Mouse (Mus musculus): Measurements from ENCODE around the gene Atp11c. TPM values are rescaled to one million over a fixed set of nuclear protein-coding genes. Genes with fewer than 3 reads are reported as not detected.

The Atp11c gene
- polyA plus RNA-seq, 1 experiment from 2014 or later, result 18.1 TPM

- no peaks in the 10 kb centered on the region for H3K36me3 ChIP-seq (ENCODE audit: control insufficient read depth, insufficient read depth, low read length)
- no peak overlapping the region for H3K27ac ChIP-seq (replicated peaks; ENCODE audit: low read depth, low read length)
- H3K27me3 ChIP-seq (ENCODE audit: control insufficient read depth, insufficient read depth, low read length), result no peaks in the 10 kb centered on the region
- DNase-seq (no peak), ATAC-seq (ENCODE audit: low FRiP score, low TSS enrichment) (no peak)
- no peaks in the 10 kb centered on the region for H3K4me1 ChIP-seq (ENCODE audit: control insufficient read depth, insufficient read depth, low read length)
- no peak overlapping the region for H3K4me3 ChIP-seq (replicated peaks; ENCODE audit: low read depth, low read length)
- H3K9me3 ChIP-seq (ENCODE audit: control insufficient read depth, low read length), result no peaks in the 10 kb centered on the region; the same call in 1 of the 2 replicates
- no peak overlapping the region for H3K4me2 ChIP-seq (ENCODE audit: low read length)
- H3K9ac ChIP-seq (replicated peaks; ENCODE audit: low read length), result no peak overlapping the region
Measured at GRCm38 (mm10) chrX:60345447-60345846, 247.1 kb downstream of the Atp11c start.

- no peak overlapping the region for H3K9ac ChIP-seq (replicated peaks; ENCODE audit: low read length)
- DNase-seq, result no peak
- H3K9me3 ChIP-seq (ENCODE audit: control insufficient read depth, low read length), result no peaks in the 10 kb centered on the region; the same call in 1 of the 2 replicates
- H3K36me3 ChIP-seq (ENCODE audit: control insufficient read depth, insufficient read depth, low read length), result no peaks in the 10 kb centered on the region
- H3K27ac ChIP-seq (replicated peaks; ENCODE audit: low read depth, low read length), result no peak overlapping the region
- no peaks in the 10 kb centered on the region for H3K4me1 ChIP-seq (ENCODE audit: control insufficient read depth, insufficient read depth, low read length)
- WGBS, result 84% methylated on average over 4 of the region's 4 CpGs
- H3K27me3 ChIP-seq (ENCODE audit: control insufficient read depth, insufficient read depth, low read length), result no peaks in the 10 kb centered on the region
- no peak for ATAC-seq (ENCODE audit: low FRiP score, low TSS enrichment)
- H3K4me2 ChIP-seq (ENCODE audit: low read length), result no peak overlapping the region
- H3K4me3 ChIP-seq (replicated peaks; ENCODE audit: low read depth, low read length), result no peak overlapping the region
Measured at GRCm38 (mm10) chrX:60344991-60345390, 247.5 kb downstream of the Atp11c start.

DNA sequence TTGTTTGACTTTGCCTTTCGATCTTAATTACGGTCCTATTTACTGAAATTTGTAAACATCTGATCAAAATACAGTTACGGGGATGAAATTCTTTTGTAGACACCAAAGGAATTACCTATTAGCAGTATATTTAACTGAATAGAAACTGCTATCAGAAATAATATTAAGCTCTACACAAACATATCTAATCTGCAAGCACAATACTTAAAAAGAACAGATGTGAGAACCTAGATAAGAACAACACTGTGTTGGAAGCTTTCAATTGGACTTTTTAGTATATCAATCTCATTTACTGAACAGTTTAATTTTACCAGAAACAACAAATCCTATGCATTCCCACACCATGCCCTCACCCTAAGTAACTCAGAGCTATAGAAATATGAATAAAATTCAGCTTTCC lies 262.8 kb downstream of the Atp11c start:
- H3K9me3 ChIP-seq (ENCODE audit: control insufficient read depth, low read length), result no peaks in the 10 kb centered on the region
- H3K4me2 ChIP-seq (ENCODE audit: low read length), result no peak overlapping the region
- no peaks in the 10 kb centered on the region for H3K4me1 ChIP-seq (ENCODE audit: control insufficient read depth, insufficient read depth, low read length)
- ATAC-seq (ENCODE audit: low FRiP score, low TSS enrichment) (no peak), DNase-seq (no peak)
- no peak overlapping the region for H3K27ac ChIP-seq (replicated peaks; ENCODE audit: low read depth, low read length)
- H3K4me3 ChIP-seq (replicated peaks; ENCODE audit: low read depth, low read length), result no peak overlapping the region
- no peak overlapping the region for H3K9ac ChIP-seq (replicated peaks; ENCODE audit: low read length)
- no peaks in the 10 kb centered on the region for H3K36me3 ChIP-seq (ENCODE audit: control insufficient read depth, insufficient read depth, low read length)
- WGBS, result 96% methylated on average over 3 of the region's 3 CpGs
- no peaks in the 10 kb centered on the region for H3K27me3 ChIP-seq (ENCODE audit: control insufficient read depth, insufficient read depth, low read length)

- Histone ChIP-seq H3K4me2 (ENCODE audit: low read length) (no peak overlapping the region), H3K4me1 (ENCODE audit: control insufficient read depth, insufficient read depth, low read length) (no peaks in the 10 kb centered on the region), H3K9ac (replicated peaks; ENCODE audit: low read length) (no peak overlapping the region), H3K9me3 (ENCODE audit: control insufficient read depth, low read length) (no peaks in the 10 kb centered on the region), H3K27me3 (ENCODE audit: control insufficient read depth, insufficient read depth, low read length) (no peaks in the 10 kb centered on the region), H3K4me3 (replicated peaks; ENCODE audit: low read depth, low read length) (no peak overlapping the region), H3K36me3 (ENCODE audit: control insufficient read depth, insufficient read depth, low read length) (no peaks in the 10 kb centered on the region), H3K27ac (replicated peaks; ENCODE audit: low read depth, low read length) (no peak overlapping the region)
- no peak for DNase-seq
- no peak for ATAC-seq (ENCODE audit: low FRiP score, low TSS enrichment)
- 89% methylated on average over 4 of the region's 4 CpGs for WGBS
Measured at GRCm38 (mm10) chrX:60321321-60321720, 271.2 kb downstream of the Atp11c start.

DNA sequence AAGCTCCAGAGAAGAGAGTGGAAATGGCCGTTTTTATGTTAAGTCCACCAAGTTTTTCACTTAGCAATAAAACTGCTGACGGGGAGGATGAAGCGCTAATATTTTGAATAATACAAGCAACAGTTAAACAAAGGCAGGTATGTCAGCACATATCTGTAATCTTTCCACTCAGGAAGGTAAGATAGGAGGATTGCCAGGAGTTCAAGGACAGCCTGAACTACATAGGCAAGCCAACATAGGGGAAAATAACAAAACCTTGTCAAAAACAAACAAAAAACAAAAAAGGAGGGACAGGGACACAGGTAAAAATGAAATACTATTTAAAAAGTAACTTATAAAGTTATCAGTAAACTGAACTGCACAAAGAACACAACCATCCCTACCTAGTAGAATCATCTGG lies 274.8 kb downstream of the Atp11c start:
- Histone ChIP-seq H3K36me3 (ENCODE audit: control insufficient read depth, insufficient read depth, low read length) (no peaks in the 10 kb centered on the region), H3K9me3 (ENCODE audit: control insufficient read depth, low read length) (no peaks in the 10 kb centered on the region), H3K4me1 (ENCODE audit: control insufficient read depth, insufficient read depth, low read length) (no peaks in the 10 kb centered on the region), H3K27ac (replicated peaks; ENCODE audit: low read depth, low read length) (no peak overlapping the region), H3K4me3 (replicated peaks; ENCODE audit: low read depth, low read length) (no peak overlapping the region), H3K4me2 (ENCODE audit: low read length) (no peak overlapping the region), H3K27me3 (ENCODE audit: control insufficient read depth, insufficient read depth, low read length) (no peaks in the 10 kb centered on the region), H3K9ac (replicated peaks; ENCODE audit: low read length) (no peak overlapping the region)
- 89% methylated on average over 3 of the region's 3 CpGs for WGBS
- DNase-seq (no peak), ATAC-seq (ENCODE audit: low FRiP score, low TSS enrichment) (no peak)

DNA sequence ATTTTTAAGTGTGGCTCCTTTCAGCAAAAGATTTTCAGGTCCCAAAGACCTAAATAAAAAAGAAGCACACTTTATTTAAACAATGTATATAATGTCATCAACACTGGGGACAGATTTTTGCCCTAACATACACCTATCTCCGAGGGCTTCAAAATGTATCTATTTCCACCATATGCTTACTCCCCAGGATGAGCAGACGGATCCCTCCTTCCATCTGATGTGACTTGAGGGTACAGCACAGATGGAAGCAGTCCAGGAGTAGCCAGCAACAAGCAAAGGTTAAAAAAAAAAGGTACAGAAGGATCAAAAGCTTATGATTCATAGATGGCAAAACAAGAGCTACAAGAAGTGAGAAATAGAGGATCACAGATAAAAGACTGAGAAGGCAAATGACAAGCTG lies 300.2 kb downstream of the Atp11c start:
- ATAC-seq (ENCODE audit: low FRiP score, low TSS enrichment) (no peak), DNase-seq (no peak)
- H3K27ac ChIP-seq (replicated peaks; ENCODE audit: low read depth, low read length), result no peak overlapping the region
- WGBS, result 78% methylated on average over 2 of the region's 2 CpGs
- H3K4me1 ChIP-seq (ENCODE audit: control insufficient read depth, insufficient read depth, low read length), result no peaks in the 10 kb centered on the region
- H3K9me3 ChIP-seq (ENCODE audit: control insufficient read depth, low read length), result no peaks in the 10 kb centered on the region
- H3K4me3 ChIP-seq (replicated peaks; ENCODE audit: low read depth, low read length), result no peak overlapping the region
- H3K27me3 ChIP-seq (ENCODE audit: control insufficient read depth, insufficient read depth, low read length), result no peaks in the 10 kb centered on the region
- 0 out of 2 replicates have a peak, but pooled peaks cover 2% of the 10 kb centered on the region for H3K36me3 ChIP-seq (ENCODE audit: control insufficient read depth, insufficient read depth, low read length)
- no peak overlapping the region for H3K4me2 ChIP-seq (ENCODE audit: low read length)
- no peak overlapping the region for H3K9ac ChIP-seq (replicated peaks; ENCODE audit: low read length)

- Histone ChIP-seq H3K27me3 (ENCODE audit: control insufficient read depth, insufficient read depth, low read length) (no peaks in the 10 kb centered on the region), H3K4me3 (replicated peaks; ENCODE audit: low read depth, low read length) (no peak overlapping the region), H3K4me1 (ENCODE audit: control insufficient read depth, insufficient read depth, low read length) (no peaks in the 10 kb centered on the region), H3K36me3 (ENCODE audit: control insufficient read depth, insufficient read depth, low read length) (0 out of 2 replicates have a peak, but pooled peaks cover 3% of the 10 kb centered on the region), H3K4me2 (ENCODE audit: low read length) (no peak overlapping the region), H3K9me3 (ENCODE audit: control insufficient read depth, low read length) (no peaks in the 10 kb centered on the region), H3K27ac (replicated peaks; ENCODE audit: low read depth, low read length) (no peak overlapping the region), H3K9ac (replicated peaks; ENCODE audit: low read length) (no peak overlapping the region)
- ATAC-seq (ENCODE audit: low FRiP score, low TSS enrichment) (no peak), DNase-seq (no peak)
Measured at GRCm38 (mm10) chrX:60255346-60255745, 337.2 kb downstream of the Atp11c start.

DNA sequence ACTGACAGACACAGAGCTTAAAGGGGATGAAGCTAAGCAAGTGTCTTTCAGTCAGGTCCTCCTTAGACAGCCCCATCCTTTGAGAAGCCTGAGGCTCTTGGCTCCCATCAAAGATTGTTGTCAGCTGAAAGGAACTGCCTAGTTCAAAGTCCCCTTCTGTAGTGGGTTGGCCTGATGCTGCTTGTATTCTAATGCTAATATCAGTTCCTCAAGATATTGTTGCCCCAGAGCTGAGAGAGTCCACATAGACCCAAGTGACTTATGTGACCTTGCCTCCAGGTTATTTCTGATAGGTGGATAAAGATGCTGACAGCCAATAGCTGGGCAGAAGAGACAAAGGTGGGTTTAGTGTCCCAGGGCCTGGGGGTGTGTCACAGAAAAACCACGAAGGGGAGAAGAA lies 404.8 kb downstream of the Atp11c start:
- no peak overlapping the region for H3K9ac ChIP-seq (replicated peaks; ENCODE audit: low read length)
- no peak for ATAC-seq (ENCODE audit: low FRiP score, low TSS enrichment)
- WGBS, result 43% methylated on average over 1 of the region's 1 CpGs

GRCm38 (mm10) chrX:60182611-60183010 lies 409.9 kb downstream of the Atp11c start:
- Histone ChIP-seq H3K4me3 (replicated peaks; ENCODE audit: low read depth, low read length) (no peak overlapping the region), H3K4me1 (ENCODE audit: control insufficient read depth, insufficient read depth, low read length) (no peaks in the 10 kb centered on the region), H3K4me2 (ENCODE audit: low read length) (no peak overlapping the region), H3K9ac (replicated peaks; ENCODE audit: low read length) (no peak overlapping the region), H3K27me3 (ENCODE audit: control insufficient read depth, insufficient read depth, low read length) (no peaks in the 10 kb centered on the region), H3K27ac (replicated peaks; ENCODE audit: low read depth, low read length) (no peak overlapping the region), H3K9me3 (ENCODE audit: control insufficient read depth, low read length) (no peaks in the 10 kb centered on the region), H3K36me3 (ENCODE audit: control insufficient read depth, insufficient read depth, low read length) (no peaks in the 10 kb centered on the region)
- ATAC-seq (ENCODE audit: low FRiP score, low TSS enrichment) (no peak), DNase-seq (no peak)
- WGBS, result 28% methylated on average over 3 of the region's 3 CpGs

More for the DNA sequence above, 404.8 kb downstream of the Atp11c start:
- no peak overlapping the region for H3K4me2 ChIP-seq (ENCODE audit: low read length)
- no peaks in the 10 kb centered on the region for H3K9me3 ChIP-seq (ENCODE audit: control insufficient read depth, low read length)
- DNase-seq, result no peak
- no peak overlapping the region for H3K4me3 ChIP-seq (replicated peaks; ENCODE audit: low read depth, low read length)
- H3K4me1 ChIP-seq (ENCODE audit: control insufficient read depth, insufficient read depth, low read length), result no peaks in the 10 kb centered on the region
- H3K36me3 ChIP-seq (ENCODE audit: control insufficient read depth, insufficient read depth, low read length), result no peaks in the 10 kb centered on the region
- no peak overlapping the region for H3K27ac ChIP-seq (replicated peaks; ENCODE audit: low read depth, low read length)
- no peaks in the 10 kb centered on the region for H3K27me3 ChIP-seq (ENCODE audit: control insufficient read depth, insufficient read depth, low read length)

All from midbrain, embryonic 14.5 days (tissue).